Mouse (Mus musculus): ENCODE measurements at regions not wholly inside any gene's neighbourhood (a gene's known extent, or its start where the extent isn't known, plus 50 kb on each side); places are given as distances from the start of the nearest gene placed in this dataset.

- Histone ChIP-seq H3K36me3 (ENCODE audit: control insufficient read depth, insufficient read depth, low read length, poor library complexity, severe bottlenecking) (no peaks in the 10 kb centered on the region), H3K4me1 (ENCODE audit: control insufficient read depth in 2 of 2, insufficient read depth in 2 of 2, low read length in 2 of 2, poor library complexity in 1 of 2) (no peaks in the 10 kb centered on the region), H3K9ac (ENCODE audit: insufficient read depth, low read depth, low read length, poor library complexity, severe bottlenecking) (no peak overlapping the region), H3K27ac (ENCODE audit: insufficient read depth, low read depth, low read length, poor library complexity, severe bottlenecking) (no peak overlapping the region), H3K4me3 (ENCODE audit: insufficient read depth in 1 of 2, low read depth in 1 of 2, low read length in 2 of 2, poor library complexity in 1 of 2, severe bottlenecking in 1 of 2) (no peak overlapping the region), H3K9me3 (ENCODE audit: control insufficient read depth, insufficient read depth, low read depth, low read length) (no peaks in the 10 kb centered on the region)
- DNase-seq (ENCODE audit: low read depth, low spot score) = no peak
- in situ Hi-C loops (cut with MboI; ENCODE audit: low sequenced_read_pairs in 2 of 2, unreplicated experiment in 2 of 2) = no loop called here
- TF ChIP-seq CHD2 (IDR thresholded peaks at IDR 0.05; ENCODE audit: low read depth, low read length) (no peak), HCFC1 (IDR thresholded peaks at IDR 0.05; ENCODE audit: borderline replicate concordance, insufficient read depth, low read length) (no peak), ZC3H11A (IDR thresholded peaks at IDR 0.05; ENCODE audit: borderline replicate concordance, low read depth, low read length) (no peak), ZNF384 (IDR thresholded peaks at IDR 0.05; ENCODE audit: low read depth, low read length) (no peak), MAFK (IDR thresholded peaks at IDR 0.05; ENCODE audit: insufficient read depth, low read depth, low read length) (no peak)
These were observed 529.0 kb upstream of the Isx start for GRCm38 (mm10) chr8:74344010-74344409.

Data from ES-E14 (cell line).